Mouse (Mus musculus) B cell, adult 67 days (primary cell): ENCODE data around the gene Teddm2. TPM values are rescaled to one million over a fixed set of nuclear protein-coding genes. Genes with fewer than 3 reads are reported as not detected.

ENCODE experiments used
- total RNA-seq, 2 experiments: library from RNA; stranded (reverse); gene quantifications; 4 replicates each; pipeline ENCODE4 v1.2.4; 2023

The Teddm2 gene
- under 1 TPM; 0.47 to 0.73 TPM for total RNA-seq

GRCm38 (mm10) chr1:153899731-153900380 is at the start of gene Teddm2, which contains the start of gene Glul:
Gene Teddm2, minus strand, starts transcription at chr1:153900228.
Gene Glul, plus strand, starts transcription at chr1:153899944.

GRCm38 (mm10) chr1:153891442-153891841 is 8.6 kb downstream of the Teddm2 start, which contains the start of gene Teddm1a:
Gene Teddm1a, plus strand, starts transcription at chr1:153891742.

GRCm38 (mm10) chr1:153874045-153874444 is 26.0 kb downstream of the Teddm2 start, which contains the start of gene Teddm1b:
Gene Teddm1b, plus strand, starts transcription at chr1:153874345.

GRCm38 (mm10) chr1:153844042-153844441 is 56.0 kb downstream of the Teddm2 start, which contains the start of gene Rgsl1:
Gene Rgsl1, minus strand, starts transcription at chr1:153844142.

Other genes starting within 250 kb of the Teddm2 start
- gene Rgs8, start 247.2 kb downstream of the Teddm2 start, total RNA-seq = not detected
- 1 to 10 TPM; 5.0 to 5.7 TPM for gene Rgs16, start 159.9 kb downstream of the Teddm2 start, total RNA-seq
- gene Rnasel, start 150.8 kb downstream of the Teddm2 start, total RNA-seq = 10 to 100 TPM; 13.9 to 17.9 TPM
- not detected for gene Rgsl1, start 56.1 kb downstream of the Teddm2 start, total RNA-seq
- gene Teddm1b, start 25.9 kb downstream of the Teddm2 start, total RNA-seq = not detected
- not detected for gene Teddm1a, start 8.5 kb downstream of the Teddm2 start, total RNA-seq
- gene Glul, start 284 bp downstream of the Teddm2 start, total RNA-seq = 100 to 1,000 TPM; 124 to 135 TPM